Mouse (Mus musculus): Measurements from ENCODE around the gene Npas3.

- TF ChIP-seq CTCF (IDR thresholded peaks at IDR 0.05; ENCODE audit: low read depth) (no peak), EP300 (optimal IDR thresholded peaks at IDR 0.05) (no peak)
Observed at GRCm38 (mm10) chr12:53865691-53866090, 617.2 kb downstream of the Npas3 start.

All from stomach, postnatal 0 days (tissue).